Mouse (Mus musculus) ES-E14 (cell line): ENCODE results near the gene Mea1.
A peak's percentile ranks its signal among the peaks of the same experiment; 100 is the strongest.

ENCODE experiments used
- CHD2 ChIP-seq: IDR thresholded peaks from 2 replicates; pipeline ENCODE4 v1.6.1; 2014; ENCODE audit warnings: mild to moderate bottlenecking, low read depth, low read length, inconsistent platforms
- HCFC1 ChIP-seq: IDR thresholded peaks from 2 replicates; pipeline ENCODE4 v1.6.1; 2012; ENCODE audit warnings: low read length, inconsistent platforms, borderline replicate concordance; ENCODE audit not compliant: insufficient read depth
- MAFK ChIP-seq: IDR thresholded peaks from 2 replicates; pipeline ENCODE4 v1.6.1; 2014; ENCODE audit warnings: mild to moderate bottlenecking, low read depth, low read length, inconsistent platforms; ENCODE audit not compliant: insufficient read depth
- ZNF384 ChIP-seq: IDR thresholded peaks from 2 replicates; pipeline ENCODE4 v1.6.1; 2012; ENCODE audit warnings: low read depth, low read length, inconsistent platforms

DNA sequence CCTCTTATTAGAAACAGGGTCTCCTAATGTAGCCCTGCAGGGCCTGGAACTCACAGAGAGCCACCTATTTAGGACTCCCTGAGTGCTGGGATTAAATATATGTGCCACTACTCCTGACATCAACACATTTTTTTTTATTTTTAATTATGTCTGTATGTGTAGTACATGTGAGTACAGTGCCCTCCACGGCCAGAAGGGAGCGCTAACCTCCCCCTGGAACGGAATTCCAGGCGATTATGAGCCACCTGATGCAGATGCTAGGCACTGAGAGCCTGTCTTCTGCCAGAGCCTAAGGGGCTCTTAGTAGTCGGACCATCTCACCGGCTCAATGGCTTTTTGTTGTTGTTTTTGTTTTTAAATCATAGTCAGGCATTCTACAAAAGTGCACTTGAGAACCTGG, 49.4 kb downstream of the Mea1 start:
- no peak for TF ChIP-seq HCFC1
- TF ChIP-seq CHD2 = no peak
- TF ChIP-seq ZNF384 = peak; percentile 42; the same call in 1 of the 2 replicates
- TF ChIP-seq MAFK = no peak
